Mouse (Mus musculus) layer of hippocampus, adult 9-11 months (tissue): Measurements from ENCODE around the gene Borcs6.
"Not testable (repeated sequence)": the region's sequence is repeated elsewhere in the genome, so short reads cannot be mapped to it uniquely, and the experiment has no call there.

Experiments used
- DNase-seq: peaks from one replicate; pipeline ENCODE4 v3.0.0; 2022

The Borcs6 gene

GRCm38 (mm10) chr11:69089616-69090290 lies 30.2 kb downstream of the Borcs6 start:
- DNase-seq: no peak

GRCm38 (mm10) chr11:69090367-69090766 lies 30.9 kb downstream of the Borcs6 start:
- DNase-seq: no peak

GRCm38 (mm10) chr11:69091566-69092385 lies 32.3 kb downstream of the Borcs6 start:
- DNase-seq: no peak

- DNase-seq: no peak
Observed at GRCm38 (mm10) chr11:69092386-69092751, 32.9 kb downstream of the Borcs6 start.

- DNase-seq: no peak
Observed at GRCm38 (mm10) chr11:69092871-69093270, 33.4 kb downstream of the Borcs6 start.

- DNase-seq: not testable (repeated sequence)
Observed at GRCm38 (mm10) chr11:69093856-69094255, 34.3 kb downstream of the Borcs6 start.

GRCm38 (mm10) chr11:69094697-69095429 lies 35.3 kb downstream of the Borcs6 start, which contains the start of gene Per1:
Gene Per1, plus strand, starts transcription at chr11:69095217.
- peak; percentile 100 for DNase-seq

GRCm38 (mm10) chr11:69095511-69096231 lies 36.2 kb downstream of the Borcs6 start:
- no peak for DNase-seq

- DNase-seq: no peak
Observed at GRCm38 (mm10) chr11:69096360-69096986, 37.0 kb downstream of the Borcs6 start.

- DNase-seq: peak; percentile 98
Observed at GRCm38 (mm10) chr11:69096987-69097900, 37.7 kb downstream of the Borcs6 start.

- no peak for DNase-seq
Observed at GRCm38 (mm10) chr11:69098039-69098761, 38.7 kb downstream of the Borcs6 start.

GRCm38 (mm10) chr11:69098762-69099091 lies 39.2 kb downstream of the Borcs6 start:
- peak; percentile 97 for DNase-seq

- DNase-seq: peak; percentile 77
Observed at GRCm38 (mm10) chr11:69099177-69099914, 39.8 kb downstream of the Borcs6 start.

- DNase-seq: peak; percentile 96
Observed at GRCm38 (mm10) chr11:69099915-69100345, 40.4 kb downstream of the Borcs6 start.

- no peak for DNase-seq
Observed at GRCm38 (mm10) chr11:69100639-69101360, 41.3 kb downstream of the Borcs6 start.

GRCm38 (mm10) chr11:69101604-69102402 lies 42.3 kb downstream of the Borcs6 start:
- DNase-seq: no peak

GRCm38 (mm10) chr11:69102403-69102725 lies 42.8 kb downstream of the Borcs6 start:
- DNase-seq: peak; percentile 72

GRCm38 (mm10) chr11:69103121-69103520 lies 43.6 kb downstream of the Borcs6 start:
- DNase-seq: no peak
